Mouse (Mus musculus) skeletal muscle tissue, adult 2 months (tissue): ENCODE results near the gene Ctsz.

Experiments used
- DNase-seq: peaks from one replicate; pipeline ENCODE4 v3.0.0-alpha.2; 2012; ENCODE audit warnings: low read depth, low spot score

Ctsz gene

GRCm38 (mm10) chr2:174441898-174442297, 3.1 kb upstream of the Ctsz start:
- DNase-seq: no peak

- no peak for DNase-seq
Measured at GRCm38 (mm10) chr2:174439961-174440360, 1.1 kb upstream of the Ctsz start.

- DNase-seq: no peak
Measured at GRCm38 (mm10) chr2:174439450-174439838, 605 bp upstream of the Ctsz start.

DNA sequence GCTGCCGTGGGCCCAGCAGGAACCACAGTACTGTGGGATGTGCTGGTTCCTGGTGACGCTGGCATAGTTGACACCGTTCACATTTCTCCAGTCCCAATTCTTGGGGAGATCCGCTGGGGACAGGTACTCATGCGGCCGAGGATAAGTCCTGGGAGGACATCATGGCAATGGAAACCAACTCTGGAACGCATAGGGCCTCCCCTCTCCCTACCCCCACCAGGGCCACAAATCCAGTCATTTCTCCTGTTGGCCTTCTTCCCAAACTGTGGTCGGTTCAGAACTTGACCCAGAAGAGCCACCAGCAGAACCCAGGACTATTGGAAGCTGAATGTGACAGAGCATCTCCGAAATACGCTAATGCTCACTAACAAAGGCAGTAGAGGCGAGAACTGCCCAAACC, 658 bp downstream of the Ctsz start:
- DNase-seq: no peak

GRCm38 (mm10) chr2:174437697-174437982, 1.2 kb downstream of the Ctsz start:
- DNase-seq: no peak

DNA sequence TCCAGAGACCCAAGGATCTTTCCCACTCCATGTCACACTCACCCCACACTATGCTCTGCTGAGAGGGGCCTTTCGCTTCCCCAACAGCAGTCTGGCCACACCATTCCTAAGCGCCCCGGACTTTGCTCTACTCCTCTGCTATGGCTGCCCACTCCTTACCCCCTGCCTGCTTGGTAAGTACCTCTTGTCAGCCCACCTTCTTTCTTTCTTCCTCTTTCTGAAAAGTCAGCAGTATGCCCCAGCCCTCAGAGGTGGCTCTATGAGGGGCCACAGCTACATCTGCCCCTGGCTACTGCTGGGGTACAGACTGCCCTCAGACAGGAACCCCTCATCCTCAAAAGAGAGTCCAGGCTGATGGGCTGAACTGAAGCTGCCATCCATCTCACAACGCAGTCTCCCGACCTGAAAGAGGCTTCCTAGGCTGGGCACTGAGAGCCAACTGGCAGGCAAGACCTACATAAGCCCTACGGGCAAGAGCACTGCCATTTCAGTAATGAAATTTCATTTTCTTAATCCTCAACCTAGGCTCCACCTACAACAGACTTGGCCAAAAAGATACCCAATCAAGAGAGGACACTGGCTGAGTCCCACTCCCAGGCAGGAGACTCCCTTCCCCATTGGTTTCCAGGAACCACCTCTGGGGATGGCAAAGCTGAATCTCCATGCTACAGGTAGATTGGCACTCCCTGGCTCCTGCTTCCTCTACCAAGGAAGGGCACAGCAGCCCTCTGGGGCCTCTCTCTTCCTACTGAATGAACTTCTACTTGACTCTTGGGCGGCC, 1.7 kb downstream of the Ctsz start:
- no peak for DNase-seq

DNA sequence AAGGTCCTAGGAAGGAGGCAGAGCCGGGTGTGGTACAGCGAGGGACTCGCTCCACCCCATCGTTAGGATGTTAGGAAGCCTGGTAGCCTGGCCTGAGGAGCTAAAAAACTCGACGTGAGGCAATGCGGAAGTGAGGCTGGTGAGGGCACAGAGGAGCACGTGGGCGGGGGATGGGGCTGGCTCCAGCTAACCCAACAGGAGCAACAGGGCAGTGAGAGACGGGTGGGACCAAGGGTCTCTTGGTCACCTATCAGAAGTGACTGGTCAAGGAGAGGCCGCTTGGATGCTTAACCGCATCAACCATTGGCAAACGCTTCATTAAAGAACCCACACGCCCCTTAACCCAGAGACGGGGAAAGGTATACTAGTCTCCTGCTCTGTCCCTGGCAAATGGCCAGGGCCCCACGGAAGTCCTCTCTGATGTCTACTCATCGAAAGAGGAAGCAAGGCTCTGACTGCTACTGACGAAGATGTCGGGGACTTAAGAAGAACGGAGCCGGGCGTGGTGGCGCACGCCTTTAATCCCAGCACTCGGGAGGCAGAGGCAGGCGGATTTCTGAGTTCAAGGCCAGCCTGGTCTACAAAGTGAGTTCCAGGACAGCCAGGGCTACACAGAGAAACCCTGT, 2.6 kb downstream of the Ctsz start:
- DNase-seq: peak; percentile 63

DNA sequence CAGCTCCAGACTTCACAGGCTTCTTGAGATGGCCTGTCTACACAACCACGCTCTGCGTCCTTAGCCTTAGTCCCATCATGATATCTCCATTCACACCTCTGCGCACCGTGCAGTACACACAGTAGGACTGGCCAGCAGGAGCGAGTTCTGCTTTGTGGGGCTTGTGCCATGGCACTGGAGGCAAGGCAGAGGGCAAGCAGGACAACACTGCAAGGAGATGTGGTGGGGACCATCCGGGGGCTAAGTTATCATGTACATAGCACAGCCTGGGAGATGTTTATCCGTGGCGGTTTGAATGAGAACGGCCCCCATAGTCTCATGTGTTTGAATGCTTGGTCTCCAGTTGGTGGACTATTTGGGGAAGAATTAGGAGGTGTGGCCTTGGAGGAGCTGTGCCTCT, 3.9 kb downstream of the Ctsz start:
- DNase-seq: no peak

DNA sequence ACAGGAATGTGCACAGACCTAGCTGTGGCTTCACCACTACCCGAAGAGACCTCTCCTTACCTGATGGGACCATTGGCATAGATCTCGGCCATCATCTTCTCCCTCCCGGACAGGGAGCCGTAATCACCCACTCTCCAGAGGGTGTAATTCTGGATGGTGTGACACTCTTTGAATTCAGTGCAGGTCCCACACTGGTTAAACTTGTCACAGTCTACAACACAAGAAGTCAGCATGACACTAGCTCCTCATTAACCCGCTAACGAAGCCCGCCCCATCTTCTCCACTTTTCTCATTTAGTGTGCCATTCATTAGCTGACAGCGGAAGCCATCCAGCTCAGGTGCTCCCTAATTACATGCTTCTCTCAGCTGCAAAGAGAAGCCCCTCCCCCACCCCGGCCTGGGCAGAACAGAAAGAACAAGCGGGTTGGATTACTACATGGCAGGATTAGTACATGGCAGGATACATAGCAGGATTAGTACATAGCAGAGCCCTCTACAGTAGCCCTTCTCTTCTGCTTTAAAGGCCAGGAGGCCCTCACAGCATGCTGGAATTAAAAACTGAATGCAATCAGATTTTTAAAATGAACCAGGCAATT, 9.7 kb downstream of the Ctsz start:
- DNase-seq: no peak

DNA sequence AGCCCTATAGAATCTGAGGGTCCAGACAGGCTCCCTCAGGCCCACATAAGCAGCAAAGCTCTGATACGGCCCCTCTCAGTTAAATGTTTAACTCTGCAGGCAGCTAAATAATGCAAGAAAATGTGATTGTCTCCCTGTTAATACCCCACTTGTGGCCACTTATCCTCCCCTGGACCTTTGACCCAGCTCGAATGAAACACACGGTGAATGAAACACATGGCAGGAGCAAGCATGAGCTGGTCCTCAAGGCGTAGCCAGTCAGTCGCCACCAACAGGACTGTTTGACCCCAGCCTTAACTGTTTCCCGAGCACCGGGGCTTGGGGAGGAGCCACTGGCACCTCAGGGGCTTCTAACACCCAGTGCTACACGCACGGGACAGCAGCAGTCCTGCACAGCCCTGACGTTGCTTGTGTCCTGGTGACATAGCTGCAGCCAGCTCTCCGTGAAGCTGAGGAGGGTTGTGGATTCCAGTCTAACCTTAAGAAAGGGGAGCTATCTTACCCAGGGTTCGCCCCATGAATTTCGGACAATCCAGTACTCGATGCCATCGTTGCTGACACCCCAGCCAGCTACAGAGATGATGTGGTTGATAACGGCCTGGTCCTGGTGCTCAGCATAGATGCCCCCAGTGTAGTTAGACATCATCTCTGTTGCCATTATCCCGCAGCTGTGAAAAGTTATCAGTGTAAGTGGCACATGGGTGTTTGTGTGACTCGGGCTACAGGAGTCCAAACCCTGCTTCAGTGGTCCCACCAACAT, 10.6 kb downstream of the Ctsz start:
- DNase-seq: no peak

- no peak for DNase-seq
Measured at GRCm38 (mm10) chr2:174426856-174427255, 12.0 kb downstream of the Ctsz start.

- DNase-seq: no peak
Measured at GRCm38 (mm10) chr2:174424301-174425085, 14.3 kb downstream of the Ctsz start.

GRCm38 (mm10) chr2:174421107-174421506, 17.7 kb downstream of the Ctsz start:
- DNase-seq: no peak

DNA sequence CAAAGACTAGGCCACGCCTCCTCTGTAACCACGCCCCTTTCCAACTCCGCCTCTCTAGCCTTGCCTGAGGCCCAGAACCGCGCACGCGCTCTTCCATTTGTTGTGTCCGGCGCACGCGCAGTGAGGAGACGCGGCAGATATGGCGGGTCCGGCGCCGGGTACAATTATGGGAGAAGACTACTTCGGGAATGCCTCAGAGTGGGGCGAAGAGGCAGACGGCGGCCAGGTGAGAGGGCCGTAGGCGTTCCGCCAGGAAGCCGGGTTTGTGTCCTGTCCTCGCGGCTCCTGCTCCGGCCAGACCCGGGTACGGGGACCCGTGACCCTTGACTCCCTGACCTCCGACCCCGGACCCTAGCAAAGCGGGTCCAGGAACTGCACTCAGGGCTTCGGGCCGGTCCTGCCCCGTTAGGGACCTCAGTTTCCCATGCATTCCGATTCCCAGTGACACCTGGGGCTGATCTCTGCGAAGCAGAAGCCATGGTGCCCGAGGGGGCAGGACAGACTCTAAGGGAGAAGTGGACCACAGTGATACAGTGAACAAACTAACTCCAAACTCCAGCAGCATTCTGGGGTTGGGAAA, 23.0 kb downstream of the Ctsz start, which contains the start of gene Nelfcd:
TSS of gene Nelfcd (plus strand) at position 74 of the 580 bp plus-strand sequence.
- peak; percentile 96 for DNase-seq

DNA sequence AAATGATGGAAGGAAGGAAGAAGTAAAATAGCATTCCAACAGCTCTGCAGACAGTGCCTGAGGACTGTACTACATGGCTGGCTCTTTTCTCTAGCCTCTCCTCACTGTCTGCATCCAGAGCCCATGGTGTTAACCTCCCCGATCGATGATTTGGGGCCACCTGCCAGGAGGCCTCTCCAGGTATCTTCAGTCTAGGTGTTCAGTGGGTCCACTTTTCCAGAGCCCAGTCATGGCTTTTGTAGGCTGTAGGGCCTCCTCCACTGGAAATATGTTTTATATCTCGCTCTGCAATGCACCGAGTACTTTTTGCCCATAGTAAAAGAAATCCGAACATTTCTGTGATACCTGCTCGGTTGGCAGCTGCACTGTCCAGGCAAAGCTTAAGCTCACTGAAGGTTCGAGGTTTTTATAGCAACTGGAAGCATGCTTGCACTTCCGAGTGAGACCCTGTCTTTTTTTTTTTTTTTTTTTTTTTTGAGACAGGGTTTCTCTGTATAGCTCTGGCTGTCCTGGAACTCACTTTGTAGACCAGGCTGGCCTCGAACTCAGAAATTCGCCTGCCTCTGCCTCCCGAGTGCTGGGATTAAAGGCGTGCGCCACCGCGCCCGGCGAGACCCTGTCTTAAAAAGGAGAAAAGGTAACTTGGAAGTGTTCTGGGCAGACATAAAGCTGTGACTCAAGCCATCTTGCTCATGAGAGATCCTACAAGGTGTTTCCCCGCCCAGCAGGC, 23.7 kb downstream of the Ctsz start:
- DNase-seq: no peak

DNA sequence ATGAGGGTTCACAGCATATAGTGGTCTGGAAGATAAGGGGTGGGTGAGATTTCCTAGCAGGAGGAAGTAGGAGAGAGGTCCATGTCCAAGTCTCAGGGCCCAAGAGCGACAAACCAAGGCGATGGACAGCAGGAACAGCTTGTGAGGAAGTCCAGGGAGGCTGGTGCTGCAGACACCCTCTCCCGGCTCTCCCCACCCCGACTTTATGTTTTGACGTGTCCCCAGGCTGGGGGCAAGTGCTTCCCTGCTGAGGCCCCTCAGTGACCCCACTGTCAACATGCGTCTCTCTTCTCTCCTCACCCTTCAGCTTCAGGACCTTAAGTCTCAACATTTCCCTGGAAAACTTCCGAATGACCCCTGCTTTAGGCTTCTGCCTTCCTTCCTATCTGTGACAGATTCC, 25.7 kb downstream of the Ctsz start:
- no peak for DNase-seq

DNA sequence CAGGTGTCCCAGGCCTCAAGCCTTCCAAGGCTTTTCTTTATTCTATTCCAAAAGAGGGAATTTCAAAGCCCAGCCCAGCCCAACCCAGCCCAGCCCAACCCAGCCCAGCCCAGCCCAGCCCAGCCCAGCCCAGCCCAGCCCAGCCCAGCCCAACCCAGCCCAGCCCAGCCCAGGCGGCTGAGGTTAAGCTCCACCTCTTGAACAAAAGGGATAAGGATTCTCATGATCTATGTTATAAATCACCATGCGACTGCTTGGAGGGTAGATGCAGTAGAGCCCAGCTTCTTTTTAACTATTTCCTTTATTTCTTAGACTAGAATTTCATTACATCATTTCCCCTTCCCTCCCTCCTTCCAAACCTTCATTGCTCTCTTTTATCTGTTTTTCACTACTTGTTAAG, 28.6 kb downstream of the Ctsz start:
- DNase-seq: no peak

DNA sequence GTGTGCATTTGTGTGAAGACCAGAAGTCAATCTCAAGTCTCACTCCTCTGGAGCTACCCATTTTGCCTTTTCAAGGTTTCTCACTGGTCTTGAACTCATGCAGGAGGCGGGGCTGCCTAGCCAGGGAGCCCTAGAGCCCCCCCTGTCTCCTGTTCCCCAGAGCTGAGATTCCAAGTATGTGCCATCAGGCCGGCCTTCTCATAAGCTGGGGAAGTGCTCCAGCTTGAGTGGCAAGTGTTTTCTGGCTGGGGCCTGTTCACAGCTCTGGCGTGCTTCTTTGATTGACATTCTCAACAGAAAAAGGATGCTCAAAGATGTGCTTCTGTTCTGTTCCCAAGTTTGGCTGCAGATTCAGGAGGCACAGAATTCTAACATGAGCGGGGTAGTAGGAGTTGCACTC, 38.4 kb downstream of the Ctsz start:
- DNase-seq: no peak

- DNase-seq: no peak
Measured at GRCm38 (mm10) chr2:174397881-174398280, 41.0 kb downstream of the Ctsz start.

DNA sequence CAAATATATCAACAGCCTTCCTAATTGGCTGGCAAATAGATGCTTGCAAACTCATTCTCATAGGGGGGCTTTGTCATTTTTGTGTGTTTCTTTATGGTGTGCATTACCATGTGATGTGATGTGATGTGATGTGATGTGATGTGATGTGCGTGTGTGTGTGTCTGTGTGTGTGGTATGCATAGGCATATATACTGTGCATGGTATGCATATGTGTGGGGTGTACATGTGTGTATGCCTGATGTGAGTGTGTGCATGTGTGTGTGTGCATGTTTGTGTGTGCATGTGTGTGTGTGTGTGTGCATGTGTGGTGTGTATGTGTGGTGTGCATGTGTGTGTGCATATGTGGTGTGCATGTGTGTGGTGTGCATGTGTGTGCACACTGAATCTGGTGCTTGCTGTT, 41.8 kb downstream of the Ctsz start:
- DNase-seq: no peak

- DNase-seq: no peak
Measured at GRCm38 (mm10) chr2:174396643-174397042, 42.2 kb downstream of the Ctsz start.
